Mouse (Mus musculus) hindbrain, embryonic 16.5 days (tissue): ENCODE results near the gene Slc28a1. TPM values are rescaled to one million over a fixed set of nuclear protein-coding genes. Genes with fewer than 3 reads are reported as not detected.
A peak's percentile ranks its signal among the peaks of the same experiment; 100 is the strongest.

Experiments used
- ATAC-seq: fragments of 200-750 bp; cut with Nextera tagmentation; 2 replicates; pipeline ENCODE4 v1.8.0; 2017; ENCODE audit warnings: moderate TSS enrichment, moderate library complexity
- H3K27ac ChIP-seq: fragments of 300-500 bp; sonication (generic); 2 replicates; pipeline ENCODE4 v1.5.1; 2014; ENCODE audit warnings: low read depth, mild to moderate bottlenecking, control low read depth, low read length, moderate library complexity
- H3K27me3 ChIP-seq: fragments of 300-500 bp; sonication (generic); replicated peaks from 2 replicates; pipeline ENCODE4 v1.6.1; 2014; ENCODE audit warnings: low read length; ENCODE audit not compliant: control insufficient read depth, insufficient read depth
- H3K36me3 ChIP-seq: fragments of 300-500 bp; sonication (generic); 2 replicates; pipeline ENCODE4 v1.6.1; 2014; ENCODE audit warnings: mild to moderate bottlenecking, low read length, moderate library complexity, mixed read lengths; ENCODE audit not compliant: control insufficient read depth, insufficient read depth
- H3K4me1 ChIP-seq: fragments of 300-500 bp; sonication (generic); 2 replicates; pipeline ENCODE4 v1.6.1; 2014; ENCODE audit warnings: low read depth, low read length; ENCODE audit not compliant: control insufficient read depth, insufficient read depth
- H3K4me2 ChIP-seq: fragments of 300-500 bp; sonication (generic); 2 replicates; pipeline ENCODE4 v1.6.1; 2014; ENCODE audit warnings: mild to moderate bottlenecking, low read length, control low read depth, moderate library complexity
- H3K4me3 ChIP-seq: fragments of 300-500 bp; sonication (generic); 2 replicates; pipeline ENCODE4 v1.5.1; 2014; ENCODE audit warnings: mild to moderate bottlenecking, low read length, control low read depth, moderate library complexity
- H3K9ac ChIP-seq: fragments of 300-500 bp; sonication (generic); 2 replicates; pipeline ENCODE4 v1.6.1; 2014; ENCODE audit warnings: low read depth, mild to moderate bottlenecking, control low read depth, low read length, moderate library complexity
- H3K9me3 ChIP-seq: fragments of 300-500 bp; sonication (generic); 2 replicates; pipeline ENCODE4 v1.6.1; 2014; ENCODE audit warnings: mild to moderate bottlenecking, low read length, moderate library complexity; ENCODE audit not compliant: control insufficient read depth
- WGBS: fragments of 180-500 bp; shearing (Covaris S2); extraction: QIAGEN DNeasy Blood & Tissue Kit; methylation state at CpG from one replicate; pipeline ENCODE4 v1.1.7; 2014; 5-methylcytosine and 5-hydroxymethylcytosine counted together
- polyA plus RNA-seq: library from polyadenylated mRNA; unstranded; fragments of >200 nt; fragmentation: Nextera tagmentation; extraction: Ambion mirVana; gene quantifications from 2 replicates; pipeline ENCODE4 v1.2.1, GENCODE M21; 2015

Gene Slc28a1
- polyA plus RNA-seq: 0.05 TPM in 1 of 2 replicates, not detected in the other

DNA sequence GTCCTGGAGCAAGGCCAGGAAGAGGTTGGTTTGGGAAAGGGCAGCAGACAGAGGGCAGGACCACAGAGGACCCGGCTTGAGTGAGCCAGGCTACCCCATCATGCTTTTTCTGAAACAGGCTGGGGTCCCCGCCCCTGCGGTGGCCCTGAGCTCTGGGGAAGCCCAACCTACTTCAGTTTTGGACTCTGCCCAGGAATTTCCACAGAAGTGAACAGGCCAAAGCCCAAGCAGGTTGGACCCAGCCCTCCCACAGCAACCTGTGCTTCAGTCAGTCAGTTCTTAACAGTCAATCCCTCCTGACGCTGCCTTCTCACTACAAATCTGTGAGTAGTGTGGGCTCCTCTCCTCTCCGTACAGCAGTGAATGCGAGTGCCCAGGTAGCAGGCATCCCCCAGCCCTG is at the start of gene Slc28a1:
Gene Slc28a1 (plus strand): TSS at position 245 of the 400 bp plus-strand sequence.
- H3K27ac ChIP-seq: no peak within 1 kb of the TSS
- H3K9me3 ChIP-seq: no peaks in the 10 kb centered on the region
- no peak within 1 kb of the TSS for H3K4me3 ChIP-seq
- H3K9ac ChIP-seq: no peak within 1 kb of the TSS
- 73% methylated on average over 6 of the region's 6 CpGs for WGBS
- peaks cover 4% of the 10 kb centered on the region; the same call in 1 of the 2 replicates for H3K4me1 ChIP-seq
- ATAC-seq: no peak
- H3K4me2 ChIP-seq: no peak within 1 kb of the TSS
- H3K27me3 ChIP-seq: no peaks in the 10 kb centered on the region
- no peaks in the 10 kb centered on the region for H3K36me3 ChIP-seq

DNA sequence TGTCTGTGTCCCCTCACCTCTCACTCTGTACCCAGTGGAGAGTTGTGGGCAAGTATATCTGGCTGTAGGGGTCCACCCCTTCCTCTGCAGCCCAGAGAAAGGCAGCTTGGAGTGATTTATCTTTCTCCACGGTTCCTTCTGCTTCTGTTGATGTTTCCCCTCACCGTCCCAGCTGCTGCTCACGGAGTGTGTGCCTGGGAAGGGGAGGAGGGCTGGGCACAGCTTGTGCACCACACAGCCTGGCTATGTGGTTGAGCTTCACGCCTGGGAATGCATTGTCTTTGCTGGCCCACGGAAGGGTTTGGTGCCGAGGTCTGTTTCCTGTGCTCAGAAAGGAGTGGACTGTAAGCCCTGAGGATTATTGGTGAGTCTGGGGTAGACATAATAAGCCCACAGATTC is 47.9 kb upstream of the Slc28a1 start:
- H3K27ac ChIP-seq: no peak overlapping the region
- 49% methylated on average over 6 of the region's 6 CpGs for WGBS
- ATAC-seq: no peak
- no peak overlapping the region for H3K4me2 ChIP-seq
- H3K4me3 ChIP-seq: no peak overlapping the region
- no peak overlapping the region for H3K9ac ChIP-seq
- H3K27me3 ChIP-seq: no peaks in the 10 kb centered on the region
- no peaks in the 10 kb centered on the region for H3K4me1 ChIP-seq
- H3K9me3 ChIP-seq: no peaks in the 10 kb centered on the region
- H3K36me3 ChIP-seq: no peaks in the 10 kb centered on the region

DNA sequence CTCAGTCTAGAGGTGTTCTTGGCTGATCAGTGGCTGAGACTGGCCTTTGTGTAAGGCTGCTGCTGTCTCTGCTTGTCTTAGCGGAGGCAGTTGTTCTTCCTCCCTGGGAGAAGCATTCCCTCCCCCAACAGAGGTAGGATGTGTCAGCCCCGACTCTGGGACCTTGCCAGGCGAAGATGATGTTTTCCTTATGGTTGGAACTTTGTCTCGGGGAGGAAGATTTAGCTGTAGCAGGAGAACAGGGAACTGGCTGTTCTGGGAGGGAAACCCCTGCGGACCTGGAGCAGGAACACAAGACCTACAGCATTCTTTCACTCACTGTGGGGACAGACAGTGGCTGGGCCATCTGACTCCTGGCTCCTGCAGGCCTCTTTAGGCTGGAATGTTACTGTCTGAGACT is 42.1 kb upstream of the Slc28a1 start:
- no peak for ATAC-seq
- Histone ChIP-seq H3K4me3 (no peak overlapping the region), H3K9ac (no peak overlapping the region), H3K36me3 (no peaks in the 10 kb centered on the region), H3K27me3 (no peaks in the 10 kb centered on the region), H3K4me2 (no peak overlapping the region), H3K27ac (no peak overlapping the region), H3K4me1 (no peaks in the 10 kb centered on the region), H3K9me3 (no peaks in the 10 kb centered on the region)
- WGBS: 47% methylated on average over 5 of the region's 5 CpGs

DNA sequence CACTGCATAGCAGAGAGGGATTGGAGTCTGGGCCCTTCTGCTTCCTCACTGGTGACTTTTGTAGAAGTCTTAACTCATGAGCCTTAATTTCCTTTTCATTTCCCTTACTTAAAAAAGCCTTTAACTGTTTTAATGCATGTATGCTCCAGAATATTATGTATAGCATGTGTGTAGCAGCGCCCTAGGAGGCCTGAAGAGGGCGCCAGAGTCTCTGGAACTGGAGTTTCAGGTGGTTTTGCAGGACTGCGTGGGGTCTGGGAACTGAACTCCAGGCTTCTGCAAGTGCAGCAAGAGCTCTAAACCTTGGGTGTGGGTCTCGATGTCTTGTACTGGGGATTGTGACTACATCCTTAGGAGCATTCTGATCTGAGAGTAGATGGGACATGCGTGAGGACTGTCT is 41.3 kb upstream of the Slc28a1 start:
- H3K4me3 ChIP-seq: no peak overlapping the region
- no peak for ATAC-seq
- H3K27ac ChIP-seq: no peak overlapping the region
- H3K27me3 ChIP-seq: no peaks in the 10 kb centered on the region
- no peak overlapping the region for H3K4me2 ChIP-seq
- no peaks in the 10 kb centered on the region for H3K9me3 ChIP-seq
- H3K36me3 ChIP-seq: no peaks in the 10 kb centered on the region
- WGBS: 86% methylated on average over 5 of the region's 5 CpGs
- H3K9ac ChIP-seq: no peak overlapping the region
- H3K4me1 ChIP-seq: no peaks in the 10 kb centered on the region

DNA sequence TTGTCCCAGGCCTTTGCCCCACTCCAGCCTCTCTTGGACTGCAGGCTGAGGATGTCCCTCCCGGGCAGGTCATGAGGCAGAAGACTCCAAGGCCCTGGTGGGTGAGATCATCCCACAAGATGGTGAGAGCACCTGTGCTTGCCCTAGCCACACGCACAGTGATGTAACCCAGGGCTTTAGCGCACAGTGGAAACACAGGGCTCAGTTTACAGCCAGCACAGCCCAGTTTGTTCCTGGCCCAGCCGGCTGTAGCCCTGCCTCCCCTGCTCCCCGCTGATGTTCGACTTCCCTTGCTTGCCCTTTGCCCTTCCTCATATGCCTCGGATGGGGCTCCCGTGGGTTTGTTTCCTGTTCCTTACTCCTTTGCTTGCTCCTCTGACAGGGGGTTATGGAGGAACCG is 40.1 kb upstream of the Slc28a1 start:
- Histone ChIP-seq H3K4me1 (no peaks in the 10 kb centered on the region), H3K36me3 (no peaks in the 10 kb centered on the region), H3K9ac (no peak overlapping the region), H3K27ac (no peak overlapping the region), H3K27me3 (no peaks in the 10 kb centered on the region), H3K4me2 (no peak overlapping the region), H3K9me3 (no peaks in the 10 kb centered on the region), H3K4me3 (no peak overlapping the region)
- no peak for ATAC-seq
- 67% methylated on average over 9 of the region's 9 CpGs for WGBS

DNA sequence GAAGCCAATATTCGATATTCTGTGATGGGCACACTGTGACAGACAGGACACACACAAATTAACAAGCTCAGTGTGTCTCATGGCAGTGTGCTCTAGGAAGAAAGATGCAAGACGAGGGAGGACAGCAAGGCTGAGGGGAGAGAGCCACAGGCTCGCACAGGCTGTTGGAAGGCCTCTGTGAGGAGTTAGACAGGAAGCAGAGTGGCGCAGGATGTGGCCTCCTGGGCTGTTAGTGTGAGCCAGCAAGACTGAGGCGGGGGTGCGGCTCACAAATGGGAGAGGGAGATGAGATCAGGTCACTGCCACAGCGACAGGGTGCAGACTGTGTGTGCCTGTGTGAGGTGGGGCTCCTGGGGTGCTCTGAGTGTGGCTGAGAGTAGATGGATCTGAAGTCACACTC is 39.3 kb upstream of the Slc28a1 start:
- no peak overlapping the region for H3K4me3 ChIP-seq
- 79% methylated on average over 7 of the region's 7 CpGs for WGBS
- no peak overlapping the region for H3K27ac ChIP-seq
- H3K36me3 ChIP-seq: no peaks in the 10 kb centered on the region
- H3K4me1 ChIP-seq: no peaks in the 10 kb centered on the region
- ATAC-seq: no peak
- H3K9ac ChIP-seq: no peak overlapping the region
- H3K27me3 ChIP-seq: no peaks in the 10 kb centered on the region
- H3K9me3 ChIP-seq: no peaks in the 10 kb centered on the region
- H3K4me2 ChIP-seq: no peak overlapping the region

DNA sequence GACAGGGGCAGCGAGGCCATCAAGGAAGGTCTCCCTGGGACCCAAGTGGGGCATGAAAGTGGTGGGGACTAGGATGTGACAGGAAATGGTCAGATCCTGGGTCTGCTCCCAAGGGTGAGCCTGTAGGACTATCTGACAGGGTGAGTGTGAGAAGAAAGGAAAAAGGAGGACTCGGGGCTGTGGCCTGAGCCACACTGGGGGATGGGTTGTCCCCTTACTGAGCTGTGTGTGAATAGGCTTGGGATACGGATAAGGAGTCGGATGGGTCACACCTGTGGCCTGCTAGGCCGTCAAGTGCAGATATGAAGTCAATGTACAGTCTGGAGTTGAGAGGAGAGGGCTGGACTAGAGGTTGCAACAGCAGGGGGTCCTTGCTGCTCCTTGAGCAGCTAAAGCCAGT is 38.9 kb upstream of the Slc28a1 start:
- Histone ChIP-seq H3K4me2 (no peak overlapping the region), H3K27ac (no peak overlapping the region), H3K9me3 (no peaks in the 10 kb centered on the region), H3K27me3 (no peaks in the 10 kb centered on the region), H3K4me1 (no peaks in the 10 kb centered on the region), H3K9ac (no peak overlapping the region), H3K36me3 (no peaks in the 10 kb centered on the region), H3K4me3 (no peak overlapping the region)
- WGBS: 85% methylated on average over 5 of the region's 5 CpGs
- no peak for ATAC-seq

DNA sequence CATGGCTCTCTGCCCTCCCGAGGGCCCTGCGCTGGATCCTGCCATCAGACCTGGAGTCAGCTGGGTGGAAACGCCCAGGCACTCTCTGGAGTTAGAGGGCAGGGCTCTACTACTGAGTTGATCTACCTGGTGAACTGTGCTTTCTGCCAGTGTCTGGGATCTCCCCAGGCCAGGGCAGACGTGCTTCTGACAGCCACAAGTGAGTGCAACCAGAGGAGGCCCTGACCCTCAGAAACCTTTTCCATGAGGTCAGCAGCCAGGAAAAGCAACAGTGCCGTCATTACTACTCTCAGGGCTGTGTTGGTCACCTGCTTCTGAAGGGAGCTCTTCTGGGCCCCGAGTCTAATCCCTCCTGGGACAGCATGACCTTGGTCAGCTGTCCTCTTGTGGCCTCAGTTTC is 37.6 kb upstream of the Slc28a1 start:
- no peaks in the 10 kb centered on the region for H3K27me3 ChIP-seq
- ATAC-seq: no peak
- no peaks in the 10 kb centered on the region for H3K36me3 ChIP-seq
- H3K9ac ChIP-seq: no peak overlapping the region
- no peak overlapping the region for H3K4me2 ChIP-seq
- no peak overlapping the region for H3K27ac ChIP-seq
- H3K4me1 ChIP-seq: no peaks in the 10 kb centered on the region
- H3K9me3 ChIP-seq: no peaks in the 10 kb centered on the region
- H3K4me3 ChIP-seq: no peak overlapping the region
- WGBS: 77% methylated on average over 6 of the region's 6 CpGs

DNA sequence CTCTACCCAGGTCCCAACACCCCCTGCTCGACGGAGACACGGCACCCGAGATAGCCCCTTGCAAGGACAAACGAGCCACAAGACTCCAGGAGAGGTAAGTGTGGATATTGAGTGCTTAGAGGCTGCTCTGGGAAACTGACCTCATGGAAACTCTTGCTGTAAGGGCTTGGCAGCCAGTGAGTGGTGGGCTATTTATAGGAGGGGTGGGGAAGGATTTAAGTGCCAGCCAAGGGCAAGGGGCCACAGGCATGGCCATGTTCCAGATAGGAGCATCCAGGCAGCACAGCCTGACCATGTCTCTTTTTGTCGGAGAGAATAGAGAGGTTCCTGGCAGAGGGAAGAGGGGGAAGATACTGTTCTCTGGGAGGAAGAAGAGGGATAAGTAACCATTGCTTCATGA is 35.9 kb upstream of the Slc28a1 start:
- Histone ChIP-seq H3K9ac (no peak overlapping the region), H3K27me3 (no peaks in the 10 kb centered on the region), H3K4me1 (no peaks in the 10 kb centered on the region), H3K9me3 (no peaks in the 10 kb centered on the region), H3K4me2 (no peak overlapping the region), H3K36me3 (no peaks in the 10 kb centered on the region), H3K27ac (no peak overlapping the region), H3K4me3 (no peak overlapping the region)
- 87% methylated on average over 6 of the region's 6 CpGs for WGBS
- ATAC-seq: no peak

DNA sequence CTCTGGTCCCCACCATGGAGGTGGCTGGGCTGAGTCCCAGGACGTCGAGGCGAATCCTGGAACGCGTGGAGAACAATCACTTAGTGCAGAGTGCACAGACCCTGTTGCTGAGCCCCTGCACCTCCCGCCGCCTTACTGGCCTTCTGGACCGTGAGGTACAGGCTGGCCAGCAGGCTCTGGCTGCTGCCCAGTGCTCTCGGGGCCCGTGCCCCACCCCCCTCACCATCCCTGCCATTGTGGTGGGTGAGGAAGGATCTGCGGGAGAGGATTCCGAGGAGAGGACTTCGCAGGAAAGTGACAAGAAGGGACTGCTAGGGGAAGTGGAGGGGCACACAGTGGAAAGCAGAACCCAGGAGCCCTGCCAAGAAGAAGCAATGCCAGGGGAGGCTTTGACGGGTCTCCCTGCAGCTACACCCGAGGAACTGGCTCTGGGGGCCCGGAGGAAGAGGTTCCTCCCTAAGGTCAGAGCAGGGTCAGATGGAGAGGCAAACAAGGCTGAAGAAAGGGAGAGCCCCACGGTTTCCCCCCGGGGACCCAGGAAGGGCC is 21.1 kb upstream of the Slc28a1 start:
- Histone ChIP-seq H3K27me3 (no peaks in the 10 kb centered on the region), H3K4me3 (no peak overlapping the region), H3K9ac (peak overlapping the region; percentile 15; the same call in 1 of the 2 replicates), H3K9me3 (no peaks in the 10 kb centered on the region), H3K36me3 (no peaks in the 10 kb centered on the region), H3K4me2 (no peak overlapping the region), H3K27ac (no peak overlapping the region), H3K4me1 (no peaks in the 10 kb centered on the region)
- ATAC-seq: no peak; the same call in 1 of the 2 replicates
- WGBS: 47% methylated on average over 18 of the region's 18 CpGs
